Mouse (Mus musculus) megakaryocyte, embryonic 14.5 days (primary cell): Measurements from ENCODE around the gene H2afy2.

Source experiments
- FLI1 ChIP-seq: IDR thresholded peaks from 2 replicates; pipeline ENCODE4 v1.6.1; 2012; ENCODE audit warnings: low read length, inconsistent platforms, mixed read lengths
- GATA1 ChIP-seq: IDR thresholded peaks from 3 replicates; pipeline ENCODE4 v1.6.1; 2012; ENCODE audit warnings: mixed read lengths, low read length, inconsistent platforms, borderline replicate concordance

- no peak for TF ChIP-seq FLI1
- no peak for TF ChIP-seq GATA1
Measured at GRCm38 (mm10) chr10:61758904-61759303, 25.0 kb downstream of the H2afy2 start.
